Mouse (Mus musculus) CH12.LX (cell line): ENCODE data around the gene Syt1. TPM values are rescaled to one million over a fixed set of nuclear protein-coding genes. Genes with fewer than 3 reads are reported as not detected.

Experiments
- DNase-seq: peaks from one replicate; pipeline ENCODE4 v3.0.0-alpha.2; 2013; ENCODE audit errors: extremely low read depth
- H3K27ac ChIP-seq: 2 replicates; pipeline ENCODE4 v1.5.1; 2012; ENCODE audit warnings: low read depth, mild to moderate bottlenecking, control low read depth, moderate library complexity; ENCODE audit not compliant: insufficient read depth
- H3K27me3 ChIP-seq: replicated peaks from 2 replicates; pipeline ENCODE3; 2012; ENCODE audit warnings: inconsistent platforms
- H3K36me3 ChIP-seq, 2 experiments: replicated peaks in 1 of 2; 2 replicates each; pipeline versions ENCODE3 to v1.6.1; 2012; ENCODE audit warnings: inconsistent platforms in 1 of 2, low read length in 1 of 2, mild to moderate bottlenecking in 1 of 2, mixed read lengths in 1 of 2, moderate library complexity in 1 of 2; ENCODE audit not compliant: control insufficient read depth in 1 of 2, insufficient read depth in 1 of 2
- H3K4me1 ChIP-seq, 2 experiments: 2 replicates each; pipeline ENCODE4 v1.6.1; 2012; ENCODE audit warnings: inconsistent platforms in 1 of 2, moderate library complexity in 1 of 2; ENCODE audit not compliant: insufficient read depth in 2 of 2, control insufficient read depth in 1 of 2
- H3K4me2 ChIP-seq: 2 replicates; pipeline ENCODE4 v1.6.1; 2012; ENCODE audit warnings: low read depth, mild to moderate bottlenecking, control low read depth; ENCODE audit not compliant: poor library complexity, insufficient read depth, severe bottlenecking
- H3K4me3 ChIP-seq, 3 experiments: fragments of 150-350 bp in 1 of 3; sonication (generic) in 1 of 3; replicated peaks in 1 of 3; 2 replicates each; pipeline versions ENCODE3 to v1.5.1; 2011 to 2012; ENCODE audit warnings: low read depth in 2 of 3, low read length in 2 of 3, mild to moderate bottlenecking in 2 of 3, moderate library complexity in 2 of 3, control low read depth in 1 of 3, improper control_type of control experiment in 1 of 3, inconsistent platforms in 1 of 3, mixed read lengths in 1 of 3; ENCODE audit not compliant: poor library complexity in 1 of 3
- H3K79me2 ChIP-seq: replicated peaks from 2 replicates; pipeline ENCODE4 v1.6.1; 2012; ENCODE audit warnings: mild to moderate bottlenecking, moderate library complexity; ENCODE audit not compliant: control insufficient read depth, poor library complexity, insufficient read depth, severe bottlenecking; ENCODE audit errors: extremely low read depth
- H3K9ac ChIP-seq: 2 replicates; pipeline ENCODE4 v1.6.1; 2012; ENCODE audit warnings: low read depth, mild to moderate bottlenecking, control low read depth, moderate library complexity; ENCODE audit not compliant: insufficient read depth
- H3K9me3 ChIP-seq: replicated peaks from 2 replicates; pipeline ENCODE3; 2012; ENCODE audit warnings: low read length, inconsistent platforms, mixed read lengths
- BHLHE40 ChIP-seq: IDR thresholded peaks from 2 replicates; pipeline ENCODE4 v1.6.1; 2011; ENCODE audit warnings: mild to moderate bottlenecking, low read depth, low read length, improper control_type of control experiment
- ELF1 ChIP-seq: IDR thresholded peaks from 2 replicates; pipeline ENCODE4 v1.6.1; 2014; ENCODE audit warnings: low read depth, mild to moderate bottlenecking, inconsistent platforms, low read length, improper control_type of control experiment
- EP300 ChIP-seq: IDR thresholded peaks from 2 replicates; pipeline ENCODE4 v1.6.1; 2011; ENCODE audit warnings: low read length, improper control_type of control experiment
- ETS1 ChIP-seq: conservative IDR thresholded peaks from 2 replicates; pipeline ENCODE4 v1.6.1; 2012; ENCODE audit warnings: low read depth, mild to moderate bottlenecking, inconsistent platforms, low read length, improper control_type of control experiment, moderate library complexity
- GABPA ChIP-seq: IDR thresholded peaks from 2 replicates; pipeline ENCODE4 v1.6.1; 2012; ENCODE audit warnings: low read depth, low read length, improper control_type of control experiment, inconsistent platforms; ENCODE audit not compliant: insufficient replicate concordance
- IRF4 ChIP-seq: IDR thresholded peaks from 2 replicates; pipeline ENCODE4 v1.6.1; 2014; ENCODE audit warnings: low read depth, mild to moderate bottlenecking, inconsistent platforms, low read length, improper control_type of control experiment
- JUND ChIP-seq: conservative IDR thresholded peaks from 2 replicates; pipeline ENCODE4 v1.6.1; 2011; ENCODE audit warnings: low read depth, low read length, improper control_type of control experiment
- KAT2A ChIP-seq: IDR thresholded peaks from 2 replicates; pipeline ENCODE4 v1.6.1; 2012; ENCODE audit warnings: low read length, improper control_type of control experiment, inconsistent platforms; ENCODE audit not compliant: insufficient replicate concordance
- MAFK ChIP-seq: IDR thresholded peaks from 2 replicates; pipeline ENCODE4 v1.6.1; 2011; ENCODE audit warnings: low read length, improper control_type of control experiment; ENCODE audit not compliant: insufficient replicate concordance
- MAX ChIP-seq: IDR thresholded peaks from 2 replicates; pipeline ENCODE4 v1.6.1; 2011; ENCODE audit warnings: low read length, improper control_type of control experiment
- MAZ ChIP-seq: IDR thresholded peaks from 2 replicates; pipeline ENCODE4 v1.6.1; 2012; ENCODE audit warnings: low read depth, mild to moderate bottlenecking, inconsistent platforms, low read length, improper control_type of control experiment, moderate library complexity
- MEF2A ChIP-seq: IDR thresholded peaks from 2 replicates; pipeline ENCODE4 v1.6.1; 2014; ENCODE audit warnings: low read depth, mild to moderate bottlenecking, inconsistent platforms, low read length, improper control_type of control experiment, borderline replicate concordance
- MXI1 ChIP-seq: IDR thresholded peaks from 2 replicates; pipeline ENCODE4 v1.6.1; 2011; ENCODE audit warnings: mild to moderate bottlenecking, low read depth, low read length, improper control_type of control experiment
- NRF1 ChIP-seq: IDR thresholded peaks from 2 replicates; pipeline ENCODE4 v1.6.1; 2014; ENCODE audit warnings: low read depth, mild to moderate bottlenecking, inconsistent platforms, low read length, improper control_type of control experiment, moderate library complexity
- PAX5 ChIP-seq: IDR thresholded peaks from 2 replicates; pipeline ENCODE4 v1.6.1; 2012; ENCODE audit warnings: low read length, inconsistent platforms, mixed read lengths
- POLR2A ChIP-seq: IDR thresholded peaks from 2 replicates; pipeline ENCODE4 v1.6.1; 2011; ENCODE audit warnings: low read depth, mild to moderate bottlenecking, improper control_type of control experiment, low read length
- RAD21 ChIP-seq: IDR thresholded peaks from 2 replicates; pipeline ENCODE4 v1.6.1; 2011; ENCODE audit warnings: low read depth, mild to moderate bottlenecking, low read length, improper control_type of control experiment, moderate library complexity
- SIN3A ChIP-seq: IDR thresholded peaks from 2 replicates; pipeline ENCODE4 v1.6.1; 2012; ENCODE audit warnings: low read length, improper control_type of control experiment, inconsistent platforms
- TBP ChIP-seq: conservative IDR thresholded peaks from 2 replicates; pipeline ENCODE4 v1.6.1; 2011; ENCODE audit warnings: low read depth, low read length, improper control_type of control experiment
- TCF12 ChIP-seq: IDR thresholded peaks from 2 replicates; pipeline ENCODE4 v1.6.1; 2014; ENCODE audit warnings: low read depth, mild to moderate bottlenecking, inconsistent platforms, low read length, improper control_type of control experiment
- ZKSCAN1 ChIP-seq: IDR thresholded peaks from 2 replicates; pipeline ENCODE4 v1.6.1; 2012; ENCODE audit warnings: low read depth, inconsistent platforms, low read length, improper control_type of control experiment, borderline replicate concordance
- ZNF384 ChIP-seq: IDR thresholded peaks from 2 replicates; pipeline ENCODE4 v1.6.1; 2012; ENCODE audit warnings: low read depth, low read length, improper control_type of control experiment, inconsistent platforms
- dilution Hi-C: fragments of 300-500 bp; cut with MboI; formaldehyde crosslinking; loops from 2 replicates; pipeline ENCODE4 v1.14.3; 2020; ENCODE audit warnings: low sequenced_read_pairs; ENCODE audit not compliant: extremely low pct_unique_long_range_greater_than_20kb, extremely low pct_ligation_motif_present
- in situ Hi-C: fragments of 300-500 bp; cut with MboI; formaldehyde crosslinking; loops from 3 replicates; pipeline ENCODE4 v1.14.3; 2019; ENCODE audit warnings: low sequenced_read_pairs, low pct_ligation_motif_present, low pct_unique_long_range_greater_than_20kb, mixed read lengths
- polyA plus RNA-seq: library from polyadenylated mRNA; unstranded; fragments of >175 nt; gene quantifications from 2 replicates; pipeline ENCODE4 v1.2.1, GENCODE M21; 2012; ENCODE audit warnings: low read depth; ENCODE audit not compliant: insufficient read length
- total RNA-seq, 2 experiments: library from RNA; depleted of rRNA; stranded (reverse); fragments of 300-350 nt in 1 of 2; fragments of >200 nt in 1 of 2; gene quantifications; 2 replicates each; pipeline ENCODE4 v1.2.3; 2012 to 2014

Syt1 gene
- total and polyA plus RNA-seq, 3 experiments: not detected

GRCm38 (mm10) chr10:108800776-108801175 is 210.0 kb downstream of the Syt1 start:
- in situ Hi-C loops (no loop called here), dilution Hi-C loops (no loop called here)
- Histone ChIP-seq H3K36me3 (no peaks in the 10 kb centered on the region), H3K4me1 (peaks cover 0 to 5% of the 10 kb centered on the region in 2 experiments; a peak in 2 of 4 replicates), H3K4me3 (no peak overlapping the region), H3K27ac (no peak overlapping the region), H3K9me3 (no peaks in the 10 kb centered on the region), H3K27me3 (no peaks in the 10 kb centered on the region), H3K9ac (no peak overlapping the region), H3K4me2 (no peak overlapping the region), H3K79me2 (no peaks in the 10 kb centered on the region)
- TF ChIP-seq MXI1 (no peak), NRF1 (no peak), GABPA (no peak), POLR2A (no peak), ETS1 (no peak), MAX (no peak), MAZ (no peak), MAFK (no peak), KAT2A (no peak), RAD21 (no peak), PAX5 (no peak), MEF2A (no peak), ELF1 (no peak), BHLHE40 (no peak), SIN3A (no peak), TCF12 (no peak), ZKSCAN1 (no peak)
- no peak for DNase-seq

DNA sequence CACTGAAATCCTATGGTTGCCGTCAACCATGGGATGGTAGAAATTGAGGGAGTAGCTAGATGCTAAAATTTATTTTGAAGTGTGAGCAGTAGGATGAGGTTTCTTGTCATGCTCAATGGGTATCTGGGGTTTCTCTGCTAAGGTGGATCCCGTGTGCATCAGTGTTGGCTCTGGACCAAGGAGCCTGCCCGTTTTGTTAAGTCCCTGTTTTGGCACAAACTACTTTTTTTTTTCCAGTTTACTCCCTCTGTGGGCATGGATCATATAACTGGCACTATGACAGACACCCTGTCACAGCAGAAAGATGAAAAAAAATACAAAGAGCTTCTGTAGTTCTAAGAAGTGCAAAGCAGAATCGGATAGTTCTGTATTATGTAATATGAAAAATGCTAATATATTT is 212.0 kb downstream of the Syt1 start:
- no peak overlapping the region for H3K4me3 ChIP-seq
- DNase-seq: no peak
- no peak for TF ChIP-seq EP300
- TF ChIP-seq MXI1: no peak
- no peak for TF ChIP-seq TBP
- TF ChIP-seq IRF4: no peak
- TF ChIP-seq MEF2A: no peak
- no peak for TF ChIP-seq MAX
- TF ChIP-seq TCF12: no peak
- TF ChIP-seq JUND: no peak
- TF ChIP-seq ZNF384: no peak
- H3K27me3 ChIP-seq: no peaks in the 10 kb centered on the region
- H3K9ac ChIP-seq: no peak overlapping the region
- H3K79me2 ChIP-seq: no peaks in the 10 kb centered on the region
- no peaks in the 10 kb centered on the region for H3K36me3 ChIP-seq
- no peak overlapping the region for H3K4me2 ChIP-seq
- dilution Hi-C loops: no loop called here
- peaks cover 0 to 5% of the 10 kb centered on the region in 2 experiments; a peak in 2 of 4 replicates for H3K4me1 ChIP-seq
- no peaks in the 10 kb centered on the region for H3K9me3 ChIP-seq
- in situ Hi-C loops: no loop called here
- no peak overlapping the region for H3K27ac ChIP-seq
